Mouse (Mus musculus): Measurements from ENCODE around the gene 4930562C15Rik.

4930562C15Rik gene

DNA sequence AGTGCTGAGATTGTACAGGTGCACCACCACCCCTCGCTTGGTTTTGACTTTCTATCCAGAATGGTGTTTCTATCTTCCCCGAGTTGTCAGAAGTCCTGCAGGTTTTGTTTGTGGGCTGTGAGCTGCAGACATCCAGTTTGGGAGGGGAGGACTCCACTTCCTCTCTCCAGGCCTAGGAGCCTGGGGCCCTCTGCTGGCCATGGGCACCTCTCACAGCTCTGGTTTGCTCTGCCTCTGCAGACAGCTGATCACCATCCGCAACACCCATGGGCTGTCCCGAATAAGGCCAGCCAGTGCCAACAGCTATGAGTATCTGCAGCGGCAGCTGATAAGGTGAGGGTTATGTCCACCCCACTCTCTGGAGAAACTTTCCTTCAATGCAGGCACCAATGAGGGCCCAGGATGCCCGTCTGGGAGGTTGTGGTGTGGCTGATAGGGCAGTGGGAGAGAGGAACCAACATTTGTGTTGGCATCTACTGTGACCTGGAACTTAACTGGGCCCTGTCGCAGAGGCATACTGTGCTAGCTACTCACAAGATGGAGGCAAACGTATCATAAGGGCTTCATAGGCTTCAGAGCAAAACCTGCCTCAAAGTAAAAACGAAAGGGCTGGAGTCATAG lies 27.8 kb downstream of the 4930562C15Rik start:
- peak; percentile 78 for DNase-seq (ENCODE audit: low spot score)

DNA sequence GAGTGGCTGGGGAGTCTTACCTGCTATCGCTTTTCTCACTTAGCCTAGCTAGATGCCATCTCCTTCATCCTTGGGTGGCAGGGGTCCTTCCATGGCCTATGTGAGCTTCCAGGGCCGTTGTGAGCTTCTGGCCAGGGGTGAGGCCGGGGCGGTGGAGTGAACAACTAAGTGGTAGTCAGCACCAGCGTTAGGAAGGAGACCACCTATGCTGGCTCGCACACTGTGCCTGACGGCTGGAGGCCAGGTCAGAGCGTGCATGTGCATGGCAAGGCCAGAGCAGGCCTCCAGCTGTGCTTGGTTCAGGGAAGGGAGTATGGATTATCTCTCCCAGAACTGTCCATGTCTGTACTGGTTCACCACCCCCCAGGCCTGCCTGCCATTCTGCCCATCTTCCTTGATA lies 28.5 kb downstream of the 4930562C15Rik start:
- no peak for DNase-seq (ENCODE audit: low spot score)

DNA sequence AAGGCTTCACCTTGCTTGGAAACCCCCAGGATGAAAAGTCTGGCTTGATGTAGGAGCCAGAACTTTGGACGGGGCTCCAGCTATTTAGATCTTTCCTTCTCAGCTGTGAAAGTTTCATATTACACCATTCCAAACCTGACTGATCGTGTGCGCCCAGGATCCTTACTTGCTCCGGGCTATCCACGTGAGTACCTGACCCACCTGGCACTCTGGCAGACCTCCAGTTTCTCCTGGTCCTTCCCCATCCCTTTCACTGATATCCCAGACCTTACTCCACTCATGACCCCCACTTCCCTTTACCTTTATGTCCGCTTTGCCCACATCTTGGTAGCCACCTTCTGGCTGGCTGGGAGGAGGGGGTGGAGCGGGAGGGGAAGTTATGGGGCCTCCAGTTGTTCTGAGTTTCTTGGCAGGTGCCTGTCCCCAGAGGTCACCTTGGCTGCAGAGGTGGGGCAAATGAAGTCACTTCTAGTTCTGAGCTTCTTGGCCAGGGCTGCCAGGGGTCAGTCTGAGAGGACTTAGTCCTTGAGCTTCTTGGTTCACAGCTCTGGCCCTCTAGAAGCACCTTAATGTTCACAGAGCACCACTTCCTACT lies 31.0 kb downstream of the 4930562C15Rik start:
- no peak for DNase-seq (ENCODE audit: low spot score)

DNA sequence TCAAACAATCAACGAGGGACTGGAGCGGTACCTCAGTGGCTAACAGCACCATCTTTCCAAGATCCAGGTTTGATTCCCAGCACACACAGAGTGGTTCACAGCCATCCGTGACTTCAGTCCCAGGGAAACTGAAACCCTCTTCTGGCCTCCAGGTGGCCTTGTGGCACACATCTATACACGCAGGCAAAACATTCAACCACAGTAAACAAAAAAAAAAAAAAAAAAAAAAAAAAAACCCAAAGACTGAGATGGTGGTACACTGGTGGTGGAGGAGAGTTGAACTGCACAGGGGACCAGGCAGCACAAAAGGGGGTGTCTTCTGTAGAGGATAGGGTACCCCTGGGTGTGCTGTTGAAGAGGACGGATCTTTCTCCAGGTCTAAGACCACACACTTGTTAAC lies 35.3 kb downstream of the 4930562C15Rik start:
- DNase-seq (ENCODE audit: low spot score), result no peak

DNA sequence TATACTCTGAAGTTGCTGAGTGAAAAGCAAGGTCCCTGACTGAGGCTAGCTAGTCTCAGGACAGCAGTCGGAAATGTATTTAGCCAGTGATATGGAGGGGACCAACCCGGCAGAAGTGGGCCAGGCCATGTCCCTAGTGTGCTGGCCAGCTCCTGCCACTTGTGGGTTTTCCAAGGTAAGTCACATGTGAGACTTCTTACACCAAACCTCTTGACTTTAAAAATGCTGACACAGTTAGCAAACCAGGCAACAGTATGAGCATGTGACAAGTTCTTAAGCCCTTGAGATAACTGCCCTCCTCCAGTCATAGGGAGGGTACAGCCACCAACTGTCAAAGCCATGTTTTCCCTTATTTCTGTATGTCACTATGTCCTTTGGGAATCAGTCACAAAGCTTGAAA lies 36.7 kb downstream of the 4930562C15Rik start:
- DNase-seq (ENCODE audit: low spot score), result no peak

DNA sequence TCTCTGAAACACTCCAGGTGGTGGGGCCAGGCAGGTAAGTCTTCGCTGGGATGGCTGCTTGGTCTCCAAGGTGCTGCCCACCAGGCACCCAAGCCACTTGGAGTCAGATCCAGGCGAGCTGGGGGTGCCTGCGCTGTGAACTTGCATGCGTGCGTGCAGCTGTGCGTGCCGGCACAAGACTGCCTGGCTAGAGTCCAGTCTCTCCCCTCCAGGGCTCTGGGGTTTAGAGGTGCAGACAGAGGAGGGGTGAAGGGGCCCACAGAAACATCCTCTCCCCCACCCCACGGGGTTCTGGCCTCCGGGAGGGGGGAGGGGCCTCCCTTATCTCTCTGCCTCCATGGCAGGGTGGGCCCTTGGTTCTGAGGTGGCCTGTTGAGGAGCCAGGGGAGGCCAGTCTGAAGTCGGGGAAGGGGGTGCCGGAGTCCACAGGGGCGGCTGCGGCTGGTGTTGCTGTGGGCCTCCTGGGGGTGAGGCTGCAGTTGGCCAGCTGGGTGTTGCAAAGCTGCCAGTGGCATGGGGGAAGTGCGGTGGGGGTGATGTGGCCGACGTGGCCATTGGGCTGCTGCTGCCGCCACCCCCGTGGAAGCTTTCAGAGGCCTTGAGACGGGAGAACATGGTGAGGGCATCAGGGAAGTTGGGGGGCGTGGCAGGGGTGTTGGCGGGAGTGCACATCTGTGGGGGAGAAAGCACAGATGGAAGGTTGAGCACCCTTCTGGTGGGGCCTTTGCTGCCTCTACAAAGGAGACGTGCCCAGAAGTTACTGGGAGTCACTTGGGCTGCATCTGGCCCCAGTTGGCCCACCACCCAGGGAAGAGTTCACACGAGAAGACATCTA lies 40.2 kb downstream of the 4930562C15Rik start:
- DNase-seq (ENCODE audit: low spot score), result no peak

DNA sequence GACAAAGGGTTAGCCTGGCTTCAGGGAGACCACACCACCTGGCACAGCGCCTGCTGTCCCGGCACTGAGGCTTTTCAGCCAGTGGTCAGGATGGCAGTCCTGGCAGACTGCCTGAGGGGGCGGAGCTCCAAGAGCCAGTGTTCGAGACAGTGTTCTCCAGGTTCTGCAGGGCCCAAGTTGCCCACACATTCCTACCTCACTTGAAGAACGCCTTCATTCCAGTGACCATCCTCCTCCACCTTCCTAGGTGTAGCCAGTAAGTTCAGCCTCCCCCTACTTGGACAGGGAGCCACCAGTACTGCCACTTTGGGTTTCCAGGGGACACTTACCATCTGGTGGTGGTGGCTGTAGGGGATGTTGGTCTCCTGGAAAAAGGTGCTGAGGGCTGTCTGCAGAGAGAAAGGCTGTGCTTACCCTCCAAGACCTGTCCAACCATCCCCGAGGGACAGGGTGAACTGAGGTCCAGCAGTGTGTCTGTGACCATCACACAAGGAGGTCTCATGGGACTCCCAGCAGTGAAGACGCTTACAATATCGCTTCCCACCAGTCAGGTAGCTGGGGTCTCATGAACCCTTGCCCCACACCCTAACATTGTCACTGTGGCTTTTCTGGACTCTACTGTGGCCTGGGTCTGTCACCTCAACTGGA lies 40.9 kb downstream of the 4930562C15Rik start:
- peak; percentile 70 for DNase-seq (ENCODE audit: low spot score)

DNA sequence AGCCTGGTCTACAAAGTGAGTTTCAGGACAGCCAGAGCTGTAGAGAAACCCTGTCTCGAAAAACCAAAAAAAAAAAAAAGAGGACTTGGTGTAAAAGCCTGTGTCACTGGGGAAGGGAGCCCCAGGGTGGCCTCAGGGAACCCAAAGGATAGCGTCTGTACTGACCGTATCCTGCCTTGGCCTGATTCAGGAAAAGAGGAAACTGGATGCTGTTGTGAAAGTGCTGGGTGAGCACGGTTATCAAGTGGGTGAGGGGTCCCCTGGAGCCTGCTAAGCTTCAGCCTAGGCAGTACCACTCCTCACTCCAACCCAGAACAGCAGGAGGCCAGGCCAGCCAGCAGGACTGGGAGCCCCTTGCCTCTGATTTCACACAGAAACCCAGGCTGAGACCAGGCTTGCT lies 42.0 kb downstream of the 4930562C15Rik start:
- no peak for DNase-seq (ENCODE audit: low spot score)

DNA sequence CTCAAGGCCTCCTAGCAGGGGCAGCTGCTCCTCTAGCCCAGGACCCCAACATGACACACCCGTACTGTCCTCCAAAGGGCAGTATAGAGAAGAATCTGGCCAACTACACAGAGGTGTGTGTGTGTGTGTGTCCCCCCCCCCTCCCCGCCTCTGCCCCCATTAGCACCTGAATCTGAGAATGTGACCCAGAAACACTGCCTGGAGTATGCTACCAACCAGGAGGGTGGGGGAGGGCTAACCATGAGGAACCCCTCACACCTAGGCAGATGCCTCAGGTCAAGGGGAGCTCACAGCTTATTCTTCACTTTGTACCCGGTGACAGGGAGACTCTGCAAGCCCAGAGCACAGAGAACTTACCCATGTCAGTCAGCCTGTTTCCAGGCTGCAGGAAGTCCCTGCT lies 42.5 kb downstream of the 4930562C15Rik start:
- DNase-seq (ENCODE audit: low spot score), result no peak

DNA sequence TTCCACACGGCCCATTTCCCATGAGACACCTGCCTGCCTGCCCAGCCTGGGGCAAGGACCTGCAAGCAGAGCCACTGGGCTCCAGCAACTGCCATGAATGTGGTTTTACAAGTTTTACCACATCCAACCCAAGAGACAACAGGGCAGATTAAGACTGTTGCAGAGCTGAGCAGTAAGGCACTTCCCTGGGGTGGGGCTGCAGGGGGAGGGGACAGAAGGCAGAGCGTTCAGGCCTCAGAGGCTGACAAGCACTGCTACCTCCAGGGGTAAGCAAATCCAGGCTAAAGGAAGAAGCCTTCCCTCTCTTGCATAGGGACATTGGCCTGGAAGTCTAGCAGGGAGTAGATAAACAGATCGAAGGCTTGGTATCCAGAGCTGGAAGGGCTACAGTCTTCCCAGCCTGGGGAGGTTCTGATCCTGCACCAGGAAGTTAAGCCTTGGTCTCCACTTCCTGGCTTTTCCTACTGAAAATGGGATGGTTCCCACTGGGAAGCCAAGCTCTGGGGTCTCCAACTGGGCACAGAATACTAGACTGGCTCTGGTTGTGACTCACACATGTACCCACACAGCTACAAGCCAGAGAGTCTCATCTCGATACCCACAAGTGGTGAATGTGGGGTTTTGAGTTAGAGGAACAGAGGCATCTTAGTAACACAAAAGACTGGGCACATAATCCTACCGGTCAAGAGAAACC lies 43.1 kb downstream of the 4930562C15Rik start:
- no peak for DNase-seq (ENCODE audit: low spot score)

DNA sequence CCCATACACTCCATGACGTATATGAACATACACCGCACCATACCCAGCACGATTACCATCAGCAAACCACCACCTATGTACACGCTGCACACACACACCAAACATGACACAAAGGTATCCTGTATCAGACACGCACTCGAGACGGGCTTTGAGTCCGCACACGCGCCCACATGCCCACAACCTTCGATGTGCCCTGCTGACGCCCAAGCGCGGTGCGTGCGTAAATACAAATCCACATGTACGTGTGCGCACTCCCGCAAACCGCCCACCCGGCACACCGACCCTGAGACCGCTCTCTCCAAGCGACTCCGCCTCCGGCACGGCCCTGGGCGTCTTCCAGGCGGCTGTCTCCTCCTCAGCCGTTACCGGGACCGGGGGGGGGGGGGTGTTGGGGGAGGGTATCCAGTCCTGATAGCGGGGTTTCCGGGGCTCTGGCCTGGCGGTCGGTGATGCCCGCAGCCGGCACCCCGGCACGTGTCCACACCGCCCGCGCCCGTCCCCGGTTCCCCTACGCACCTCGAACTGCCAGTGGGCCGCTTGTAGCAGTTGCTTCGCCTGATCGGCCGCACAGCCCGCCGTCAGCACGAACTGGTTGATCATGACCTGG lies 44.0 kb downstream of the 4930562C15Rik start:
- DNase-seq (ENCODE audit: low spot score), result peak; percentile 55

DNA sequence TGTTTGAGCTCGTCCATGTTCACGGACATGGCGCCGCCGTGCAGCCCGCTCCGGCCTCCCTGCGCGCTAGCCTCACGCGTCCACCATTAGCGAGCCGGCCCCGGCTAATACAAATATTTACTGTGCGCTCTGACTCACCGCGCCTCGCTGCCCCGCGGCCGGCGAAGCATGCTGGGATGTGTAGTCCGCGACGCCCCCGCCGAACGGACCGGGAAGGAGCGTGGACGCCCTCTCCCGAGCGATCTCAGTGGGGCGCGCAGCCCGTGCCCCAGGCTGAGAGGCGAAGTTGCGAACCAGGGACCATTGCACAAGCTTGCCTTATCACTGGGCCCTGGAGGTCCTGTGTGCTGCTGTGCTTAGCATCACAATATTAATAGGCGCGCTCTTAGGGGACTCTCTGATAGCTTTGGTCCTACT lies 44.5 kb downstream of the 4930562C15Rik start:
- peak; percentile 93 for DNase-seq (ENCODE audit: low spot score)

DNA sequence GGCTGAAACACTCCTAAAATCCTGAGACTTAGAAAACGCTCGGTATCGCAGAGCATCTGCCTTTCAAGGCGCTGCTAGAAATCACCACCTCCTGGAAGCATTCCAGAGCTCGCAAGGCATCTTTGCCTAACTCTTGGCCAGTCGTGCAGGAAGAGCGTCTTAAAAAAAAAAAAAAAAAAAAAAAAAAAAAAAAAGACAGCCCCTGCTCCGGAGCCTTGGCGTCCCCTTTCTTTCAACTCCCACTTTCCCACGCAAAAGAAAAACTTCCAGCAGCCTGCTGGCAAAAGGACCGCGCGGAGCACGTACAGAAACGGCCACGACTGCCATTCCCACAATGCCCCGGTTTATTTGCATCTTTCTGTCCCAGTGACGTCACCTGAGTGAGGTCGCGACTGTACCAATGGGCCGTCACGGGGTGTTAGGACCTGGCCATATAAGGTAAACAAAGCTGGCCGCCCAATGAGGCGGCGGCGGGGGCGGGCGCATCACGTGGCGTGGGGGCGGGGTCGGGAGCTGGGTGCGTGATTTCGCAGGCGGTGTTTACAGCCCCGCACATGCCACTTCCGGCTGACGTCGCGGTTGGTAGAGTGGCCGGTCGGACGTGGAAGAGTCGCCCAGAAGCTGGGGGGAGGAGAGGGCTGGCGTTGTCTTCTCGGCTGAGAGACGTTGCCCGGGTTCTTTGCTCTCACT lies 45.1 kb downstream of the 4930562C15Rik start, which contains the start of gene Ubald1:
Ubald1 (minus strand) TSS at position 180 of the 690 bp plus-strand sequence.
- peak; percentile 99 for DNase-seq (ENCODE audit: low spot score)

DNA sequence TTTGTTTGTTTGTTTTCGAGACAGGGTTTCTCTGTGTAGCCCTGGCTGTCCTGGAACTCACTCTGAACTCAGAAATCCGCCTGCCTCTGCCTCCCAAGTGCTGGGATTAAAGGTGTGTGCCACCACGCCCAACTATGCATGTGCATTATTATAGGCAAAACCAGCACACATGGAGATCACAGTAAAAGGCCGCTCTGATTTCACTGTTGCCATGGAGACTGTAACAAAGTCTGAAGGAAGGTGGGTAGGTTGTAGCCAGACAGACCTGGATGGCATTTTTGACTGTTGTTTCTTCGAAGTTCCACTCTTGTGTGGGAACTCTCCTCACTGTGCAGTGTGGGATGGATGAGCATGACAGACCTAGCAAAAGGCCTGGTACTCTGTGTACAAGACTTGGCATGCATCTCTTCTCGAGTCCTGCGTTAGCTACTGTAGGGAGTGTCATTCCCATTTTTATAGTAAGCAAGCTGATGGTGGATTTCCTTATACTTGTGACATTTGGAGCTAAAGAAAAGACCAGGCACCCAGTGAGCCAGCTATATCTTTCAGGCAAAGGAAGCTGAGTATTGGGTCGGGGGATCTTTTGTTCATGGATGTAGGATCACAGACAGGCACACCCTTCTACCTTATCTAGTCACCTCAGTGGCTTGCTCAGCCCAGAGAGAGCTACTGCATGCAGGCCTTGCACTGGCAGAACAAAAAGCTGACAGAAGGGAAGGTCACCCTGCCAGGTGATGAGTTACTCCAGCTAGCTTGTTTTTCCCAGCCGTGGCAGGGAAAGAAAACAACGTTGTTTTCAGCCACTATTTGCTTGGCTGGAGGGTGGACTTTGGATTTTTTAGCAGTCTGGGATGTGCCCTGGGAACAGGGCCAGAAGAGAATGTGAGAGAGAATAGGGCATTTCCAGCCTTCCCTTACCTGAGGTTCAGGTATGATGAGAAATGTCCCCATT lies 46.5 kb downstream of the 4930562C15Rik start:
- DNase-seq (ENCODE audit: low spot score), result no peak

DNA sequence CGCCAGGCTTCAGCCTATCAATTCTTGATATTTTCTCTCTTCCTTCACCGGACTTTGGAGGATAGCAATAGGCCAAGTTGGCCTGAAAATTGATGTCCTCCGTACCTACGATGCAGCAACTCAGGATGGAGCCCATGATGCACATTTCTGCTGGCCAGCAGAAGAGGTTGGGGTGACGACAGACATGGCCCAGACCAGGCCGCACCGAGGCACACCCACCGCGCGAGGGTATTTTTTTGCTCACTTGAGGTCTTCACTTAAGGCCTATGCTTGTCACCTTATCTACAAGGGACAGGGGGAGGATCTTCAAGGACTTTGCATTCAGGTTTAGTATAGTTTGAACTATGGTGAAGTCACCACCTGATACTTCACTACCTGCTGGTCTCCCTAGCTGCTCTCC lies 49.7 kb downstream of the 4930562C15Rik start:
- DNase-seq (ENCODE audit: low spot score), result no peak

DNA sequence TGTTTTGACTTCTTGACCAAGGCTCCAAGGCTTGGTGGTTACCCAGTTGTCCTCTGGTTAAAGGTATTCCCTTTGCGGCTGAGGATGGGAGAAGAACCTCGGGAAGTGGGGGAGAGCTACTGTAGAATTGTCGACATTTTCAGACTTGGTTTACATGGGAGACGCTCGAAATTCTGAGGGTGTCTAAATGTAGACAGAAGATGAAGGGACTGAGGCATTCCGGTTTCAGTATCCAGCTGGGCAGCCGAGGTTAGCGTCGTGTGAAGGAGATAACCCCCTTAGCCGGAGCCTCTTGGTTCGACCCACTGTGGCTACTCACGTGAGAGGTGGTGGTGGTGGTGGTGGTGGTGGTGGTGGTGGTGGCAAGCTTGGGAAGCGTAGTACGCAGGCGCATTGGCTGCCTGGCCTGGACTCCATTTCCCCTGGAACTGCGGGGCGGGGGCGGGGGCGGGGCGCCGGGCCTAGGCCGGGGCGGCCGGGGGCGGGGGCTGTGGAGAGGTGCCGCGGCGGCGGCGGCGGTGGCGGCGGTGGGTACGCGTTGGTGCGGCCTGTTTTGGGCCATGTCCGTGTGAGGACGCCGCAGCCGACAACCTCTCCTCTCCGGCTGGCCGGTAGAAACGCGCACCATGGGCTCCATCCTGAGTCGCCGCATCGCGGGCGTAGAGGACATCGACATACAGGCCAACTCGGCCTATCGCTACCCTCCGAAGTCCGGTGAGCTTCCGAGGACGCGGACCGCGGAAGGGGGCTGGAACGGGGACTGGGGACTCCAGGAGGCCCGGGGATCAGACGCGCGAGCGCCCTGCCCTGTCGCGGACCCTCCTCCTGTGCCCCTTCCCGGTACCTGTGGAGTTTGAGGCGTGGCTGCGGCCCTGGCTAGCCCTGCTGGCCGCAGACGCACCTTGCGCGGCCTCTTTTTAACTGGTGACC lies 50.8 kb downstream of the 4930562C15Rik start, which contains the start of gene Mgrn1:
Mgrn1 (plus strand) TSS at position 490 of the 930 bp plus-strand sequence.
- DNase-seq (ENCODE audit: low spot score), result peak; percentile 89

DNA sequence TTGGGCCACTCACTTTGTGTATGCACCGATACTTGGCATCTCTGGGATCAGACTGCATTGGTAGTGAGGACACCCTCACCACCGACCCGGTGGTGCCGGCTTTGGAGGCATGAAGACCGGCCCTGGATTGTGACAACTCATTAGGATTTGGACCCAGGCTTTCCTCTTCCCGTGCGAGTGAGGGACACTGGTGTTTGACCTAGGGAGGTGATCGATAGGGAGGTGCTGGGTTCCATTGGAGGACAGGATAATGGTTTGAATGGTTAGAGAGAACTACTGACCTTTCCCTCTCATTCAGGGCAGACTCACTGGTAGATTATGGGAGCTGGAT lies 51.4 kb downstream of the 4930562C15Rik start:
- DNase-seq (ENCODE audit: low spot score), result no peak

DNA sequence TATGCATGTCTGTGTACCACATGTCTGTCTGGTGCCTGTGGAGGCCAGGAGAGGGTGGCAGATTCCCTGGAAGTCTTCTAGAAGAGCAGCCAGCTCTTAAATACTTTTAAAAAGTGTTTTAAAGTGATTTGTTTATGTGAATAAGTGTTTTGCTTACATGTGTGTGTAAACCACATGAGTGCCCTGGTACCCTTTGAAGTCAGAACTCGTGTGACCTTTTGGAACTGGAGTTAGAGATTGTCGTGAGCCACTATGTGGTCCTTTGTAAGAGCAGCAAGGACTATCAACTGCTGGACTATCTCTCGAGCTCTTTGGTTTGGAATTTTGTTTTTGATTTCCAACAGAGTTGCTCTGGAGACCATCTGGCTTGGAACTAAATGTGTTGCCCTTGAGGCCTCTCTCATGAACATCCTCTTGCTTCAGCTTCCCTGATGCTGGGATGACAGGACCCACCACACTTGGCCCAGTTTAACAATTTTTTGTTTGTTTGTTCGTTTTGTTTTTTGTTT lies 55.0 kb downstream of the 4930562C15Rik start:
- no peak for DNase-seq (ENCODE audit: low spot score)

Data from layer of hippocampus, adult 11-12 months (tissue).